Mouse (Mus musculus) heart, postnatal 0 days (tissue): ENCODE results near the gene Hsd17b14.

ENCODE experiments used
- CTCF ChIP-seq: IDR thresholded peaks from 2 replicates; pipeline ENCODE4 v1.5.1; 2016; ENCODE audit warnings: antibody characterized with exemption, control low read depth, low read depth
- EP300 ChIP-seq: IDR thresholded peaks from 2 replicates; pipeline ENCODE4 v1.6.1; 2016; ENCODE audit warnings: antibody characterized with exemption, low read depth

- TF ChIP-seq CTCF: no peak
- TF ChIP-seq EP300: no peak
Observed at GRCm38 (mm10) chr7:45514411-45514810, 40.3 kb upstream of the Hsd17b14 start.
